Mouse (Mus musculus) Muller cell, postnatal 12 days (primary cell): Measurements from ENCODE around the gene Ddx18.
A peak's percentile ranks its signal among the peaks of the same experiment; 100 is the strongest.

Source experiments
- DNase-seq: peaks from one replicate; pipeline ENCODE4 v3.0.0-alpha.2; 2015; ENCODE audit errors: inconsistent ontology term

Gene Ddx18

DNA sequence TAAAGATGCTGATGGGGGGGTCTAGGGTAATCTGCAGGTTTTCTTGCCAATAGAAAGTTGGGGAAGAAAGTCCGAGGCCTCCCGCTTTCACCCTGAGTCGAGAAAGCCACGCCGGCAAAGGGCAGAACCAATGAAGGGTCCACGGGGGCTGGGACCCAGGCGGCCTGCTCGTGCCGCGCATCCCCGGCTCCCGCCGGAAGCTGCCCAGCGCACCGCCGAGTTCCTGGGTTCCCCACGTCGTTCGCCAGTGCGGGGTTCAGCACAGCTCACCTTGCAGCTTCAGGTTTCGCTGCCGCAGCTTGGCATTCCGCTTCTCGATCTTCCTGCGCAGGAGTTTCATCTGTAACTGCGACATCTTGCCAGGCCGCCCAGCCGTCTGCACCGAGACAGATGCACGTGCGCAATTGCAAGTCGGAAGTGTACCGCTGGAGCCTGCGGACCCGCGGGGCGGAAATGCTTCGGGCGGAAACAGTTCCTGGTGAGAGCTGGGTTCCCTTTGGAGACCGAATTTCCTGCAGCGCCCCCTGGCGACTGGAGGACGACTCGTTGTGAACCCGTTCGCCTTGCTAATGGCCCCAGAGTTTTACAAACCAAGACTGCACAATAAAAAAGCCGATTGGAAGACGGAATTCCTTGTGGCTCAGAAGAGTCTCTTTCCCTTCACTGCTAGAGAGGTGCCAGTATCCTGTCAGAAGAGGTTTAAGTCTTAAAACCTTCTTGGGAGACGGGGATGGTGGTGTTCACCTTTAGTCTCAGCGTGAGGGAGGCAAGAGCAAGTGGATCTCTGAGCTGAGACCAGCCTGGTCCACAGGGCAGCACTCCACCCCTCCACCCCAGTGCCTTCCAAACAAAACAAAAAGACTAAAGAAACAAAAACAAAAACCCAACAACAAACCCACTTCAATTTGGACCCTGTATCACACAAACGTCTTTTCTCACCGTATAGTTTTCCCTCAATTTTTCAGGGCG, at the start of gene Ddx18:
TSS of gene Ddx18 (minus strand) at position 469 of the 969 bp plus-strand sequence.
- peak; percentile 94 for DNase-seq

DNA sequence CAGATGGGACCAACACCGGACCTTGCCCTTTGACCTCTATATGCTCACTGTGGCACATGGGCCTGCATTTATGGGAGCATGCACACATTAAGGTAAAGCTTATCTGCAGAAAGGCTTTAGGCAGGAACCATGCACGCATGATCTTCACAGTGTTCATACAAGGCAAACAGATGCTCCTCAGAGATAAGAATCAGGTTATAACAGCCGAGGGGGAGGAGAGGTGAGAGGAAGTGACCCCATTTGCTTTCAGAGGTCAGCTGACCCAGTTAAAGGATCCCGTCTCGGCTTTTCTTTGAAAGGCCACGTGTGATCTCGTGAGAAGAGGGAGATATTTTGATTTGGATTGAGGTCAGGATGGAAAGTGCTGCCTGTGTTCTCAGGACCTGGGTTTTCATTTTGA, 40.2 kb upstream of the Ddx18 start:
- DNase-seq = no peak

DNA sequence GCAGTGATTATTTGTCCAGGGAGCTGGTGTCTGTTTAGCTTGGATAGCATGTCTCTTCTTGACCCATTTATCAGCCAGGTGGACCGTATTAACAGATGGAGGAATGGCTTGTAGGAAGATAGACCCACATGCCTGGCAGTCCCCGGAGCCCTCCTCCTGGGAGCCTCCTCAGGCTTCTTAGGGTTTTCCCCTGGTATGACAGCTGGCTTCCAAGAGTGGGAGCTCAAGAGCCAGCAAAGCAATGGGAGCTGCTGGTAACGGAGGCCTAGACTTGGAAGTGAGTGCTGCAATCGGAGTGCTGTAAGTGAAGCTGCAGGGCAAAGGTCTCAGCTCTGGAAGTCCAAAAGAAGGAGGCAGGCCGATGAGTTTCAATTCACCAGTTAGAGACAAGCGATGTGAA, 37.3 kb upstream of the Ddx18 start:
- no peak for DNase-seq

DNA sequence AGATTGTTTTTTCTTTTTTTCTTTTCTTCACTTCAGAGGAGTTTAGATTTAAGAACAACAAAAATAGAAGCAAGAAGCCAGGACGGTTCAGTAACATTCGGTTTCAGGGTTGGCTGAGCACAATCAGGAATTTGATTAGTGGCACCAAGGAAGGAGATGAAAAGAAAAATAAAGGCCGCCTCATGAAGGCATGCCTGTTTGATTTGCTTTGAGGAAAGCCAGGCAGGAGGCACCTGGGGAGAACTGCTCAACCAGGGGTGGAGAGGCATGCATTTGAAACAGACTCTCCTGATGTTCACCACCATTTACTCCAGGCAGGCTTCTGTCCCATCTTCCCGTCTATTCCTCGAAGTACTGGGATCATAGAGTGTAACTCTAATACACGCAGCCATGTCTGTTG, 34.1 kb upstream of the Ddx18 start:
- DNase-seq = no peak

DNA sequence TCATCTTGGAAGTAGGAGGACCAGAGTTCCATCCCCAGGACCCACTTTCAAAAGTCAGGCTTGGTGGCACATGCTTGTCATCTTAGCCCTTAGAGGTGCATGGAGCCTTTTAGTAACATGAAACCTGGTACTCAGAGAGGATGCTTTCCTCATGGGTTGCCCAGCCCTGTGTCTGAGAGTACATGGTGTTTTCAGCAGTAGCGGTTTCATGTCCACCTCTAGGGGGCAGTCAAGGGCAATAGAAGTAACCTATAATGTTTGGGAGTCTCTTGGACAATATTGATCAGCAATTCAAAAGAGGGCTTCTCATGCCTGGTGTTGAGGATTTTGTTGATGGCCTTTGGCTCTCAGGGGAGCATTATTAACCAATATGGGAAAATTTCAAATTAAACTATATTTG, 33.3 kb upstream of the Ddx18 start:
- DNase-seq = peak; percentile 1

- DNase-seq = no peak
Measured at GRCm38 (mm10) chr1:121598421-121598820, 30.6 kb upstream of the Ddx18 start.

GRCm38 (mm10) chr1:121596951-121597625, 29.3 kb upstream of the Ddx18 start:
- DNase-seq = peak; percentile 11

DNA sequence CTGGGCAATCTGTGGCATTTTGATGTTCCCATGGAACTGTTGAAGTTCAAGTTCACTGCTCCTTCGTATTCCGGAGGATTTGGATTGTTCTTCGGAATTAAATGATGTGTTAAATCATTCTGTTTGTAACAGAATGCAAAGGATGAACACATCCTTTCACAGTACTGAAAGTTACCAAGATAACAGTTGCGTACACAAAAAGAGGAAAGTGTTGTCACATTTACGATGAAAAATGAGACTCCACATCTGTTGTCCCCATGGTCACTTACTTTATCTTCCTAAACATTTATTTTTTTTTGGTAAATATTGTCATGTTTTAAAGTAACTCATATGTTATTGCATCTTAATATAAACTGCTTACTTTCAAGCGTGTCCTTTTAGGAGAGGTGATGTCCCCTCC, 17.0 kb upstream of the Ddx18 start:
- DNase-seq = no peak

DNA sequence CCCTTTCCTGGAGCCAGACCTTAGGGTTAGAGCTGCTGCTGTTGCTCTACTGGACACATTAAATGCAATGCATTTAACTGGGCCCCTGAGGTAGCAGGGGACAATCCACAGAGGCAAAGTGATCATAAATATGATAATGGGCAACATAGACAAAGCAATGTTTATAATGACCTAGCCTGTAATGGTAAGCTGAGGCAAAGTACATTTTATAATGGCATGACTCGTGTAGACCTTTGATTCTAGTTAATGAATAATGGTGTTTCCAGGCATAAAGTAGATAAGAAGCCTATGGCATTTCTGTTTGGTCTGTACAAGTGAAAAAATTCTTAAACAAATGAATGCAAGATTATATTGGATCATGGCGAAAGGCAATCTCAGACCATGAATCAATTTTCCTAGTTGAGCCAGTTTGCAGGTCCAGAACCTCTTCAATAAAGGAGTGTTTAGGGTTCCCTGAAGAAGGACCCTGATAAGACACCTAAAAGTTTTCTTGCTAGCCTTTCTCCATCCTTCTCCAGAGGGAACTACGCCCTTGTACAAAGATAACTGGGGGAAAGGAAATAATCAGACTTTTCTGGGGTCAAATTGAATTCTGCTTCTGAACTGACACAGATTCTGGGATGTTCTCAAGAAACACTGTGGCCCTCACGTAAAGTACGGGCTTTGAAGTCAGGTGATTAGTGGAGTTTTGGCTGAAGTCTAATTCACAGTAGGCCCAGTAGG, 13.5 kb upstream of the Ddx18 start:
- no peak for DNase-seq

DNA sequence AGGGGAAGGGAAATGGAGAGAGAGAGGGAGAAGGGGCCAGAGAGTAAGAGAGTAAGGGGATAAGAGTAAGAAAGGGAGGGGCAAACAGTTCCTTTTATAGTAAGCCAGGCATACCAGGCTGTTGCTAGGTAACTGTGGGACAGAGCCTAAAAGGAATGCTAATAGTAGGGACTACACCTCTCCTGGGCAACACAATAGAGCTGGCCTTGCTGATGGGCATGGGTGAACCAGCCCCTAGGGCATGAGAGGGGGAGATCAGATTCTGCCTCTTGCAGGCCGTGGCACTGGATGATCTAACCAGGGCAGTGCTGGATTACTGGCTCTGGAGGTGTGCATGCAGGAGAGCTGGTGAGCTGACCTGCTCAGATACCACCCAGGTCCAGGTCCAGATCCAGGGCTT, 9.7 kb upstream of the Ddx18 start:
- no peak for DNase-seq

GRCm38 (mm10) chr1:121570522-121570921, 2.7 kb upstream of the Ddx18 start:
- no peak for DNase-seq

DNA sequence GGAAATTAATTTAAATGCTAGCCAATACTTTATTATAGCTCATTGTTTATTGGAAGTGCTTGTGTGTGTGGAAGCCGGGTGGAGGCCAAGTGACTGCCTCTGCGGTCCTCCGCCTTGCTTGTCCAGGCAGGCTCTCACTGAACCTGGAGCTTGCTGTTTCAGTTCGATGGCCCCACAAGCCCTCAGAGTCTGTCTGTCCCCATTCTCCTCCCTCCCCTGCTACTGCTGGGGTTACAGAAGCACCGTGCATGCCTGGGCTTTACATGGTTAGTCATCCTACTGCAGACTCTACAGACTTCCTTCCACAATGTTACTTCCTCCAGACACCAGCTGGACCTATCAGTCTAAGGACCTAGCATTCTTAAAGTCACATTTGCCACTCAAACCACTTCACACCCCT, 9.9 kb downstream of the Ddx18 start:
- no peak for DNase-seq

DNA sequence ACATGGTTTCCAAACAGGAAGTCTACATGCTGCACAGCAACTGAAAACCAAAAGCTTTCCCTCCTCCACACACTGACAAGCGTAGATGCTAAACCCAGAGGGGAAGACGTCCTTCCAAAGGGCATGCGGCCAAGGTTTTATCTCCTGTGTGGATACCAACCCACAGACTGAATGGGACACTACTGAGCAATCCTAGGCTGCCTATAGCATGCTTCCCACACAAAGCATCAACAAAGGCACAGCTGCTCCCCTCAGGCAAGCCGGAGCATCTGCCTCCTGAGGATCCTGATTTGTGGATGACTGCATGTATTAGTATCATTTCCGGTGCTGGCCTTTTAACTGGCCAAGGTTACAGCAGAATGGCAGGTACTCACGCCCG, 16.3 kb downstream of the Ddx18 start:
- DNase-seq = no peak

DNA sequence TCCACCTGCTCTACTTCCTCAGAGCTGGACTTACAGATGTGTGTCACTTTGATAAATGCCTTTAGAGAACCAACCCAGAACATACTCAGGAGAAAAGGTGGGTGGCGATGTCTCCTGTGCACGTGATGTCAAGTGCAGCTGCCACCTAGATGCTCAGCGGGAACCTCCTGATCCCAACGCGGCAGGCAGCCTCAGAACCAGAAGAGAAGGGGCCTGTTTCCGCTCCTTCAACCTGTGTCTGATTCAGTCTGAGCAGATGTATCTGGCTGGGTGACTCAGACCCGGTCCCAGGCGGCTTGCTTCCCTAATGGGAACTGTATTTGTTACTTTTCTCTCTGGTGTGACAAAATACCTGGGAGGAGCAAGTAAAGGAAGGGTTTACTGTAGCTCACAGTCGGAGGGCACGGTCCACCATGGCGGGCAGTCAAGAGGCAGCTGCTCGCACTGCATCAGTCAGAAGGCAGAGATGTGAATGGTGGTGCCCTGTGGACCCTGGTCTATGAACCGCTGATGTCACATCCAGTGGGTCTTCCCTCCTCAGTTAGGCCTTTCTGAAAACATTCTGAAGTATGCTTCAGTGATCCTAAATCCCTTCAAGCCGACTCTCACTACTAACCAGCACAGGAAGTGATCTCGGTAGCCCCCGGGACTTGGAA, 16.9 kb downstream of the Ddx18 start:
- DNase-seq = no peak

GRCm38 (mm10) chr1:121549456-121549855, 18.3 kb downstream of the Ddx18 start:
- no peak for DNase-seq

DNA sequence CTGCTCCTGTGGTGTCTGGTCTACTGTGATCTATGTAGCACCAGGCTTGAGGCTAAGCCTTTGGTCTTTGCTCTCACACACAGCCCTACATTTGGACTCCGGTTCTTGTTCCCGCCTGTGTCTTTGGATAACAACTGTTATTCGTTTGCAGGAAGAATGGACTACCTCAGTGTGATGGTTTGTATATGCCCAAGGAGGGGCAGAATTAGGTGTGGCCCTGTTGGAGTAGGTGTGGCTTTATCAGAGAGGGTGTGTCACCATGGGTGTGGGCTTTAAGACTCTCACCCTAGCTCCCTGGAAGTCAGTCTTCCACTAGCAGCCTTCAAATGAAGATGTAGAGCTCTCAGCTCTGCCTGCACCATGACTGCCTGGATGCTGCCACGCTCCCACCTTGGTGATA, 19.1 kb downstream of the Ddx18 start:
- no peak for DNase-seq

DNA sequence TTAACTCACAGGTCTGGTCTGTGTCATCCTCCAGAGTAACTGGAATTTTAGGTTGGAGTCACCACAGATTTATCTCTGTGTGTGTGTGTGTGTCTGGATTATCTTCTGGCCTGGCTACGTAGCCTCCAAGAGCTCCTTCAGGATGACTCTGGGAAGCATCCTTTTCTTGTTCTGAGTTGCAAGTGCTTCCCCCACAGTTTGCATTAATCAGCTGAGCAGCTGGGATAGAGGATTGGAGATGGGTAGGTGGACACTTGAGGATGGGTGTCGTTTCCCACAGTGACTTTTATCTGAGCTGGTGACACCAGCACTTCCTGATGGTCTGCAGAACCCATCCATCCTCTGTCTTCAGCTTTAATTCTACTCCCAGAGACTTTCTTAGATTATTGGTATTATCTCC, 20.9 kb downstream of the Ddx18 start:
- DNase-seq = no peak

DNA sequence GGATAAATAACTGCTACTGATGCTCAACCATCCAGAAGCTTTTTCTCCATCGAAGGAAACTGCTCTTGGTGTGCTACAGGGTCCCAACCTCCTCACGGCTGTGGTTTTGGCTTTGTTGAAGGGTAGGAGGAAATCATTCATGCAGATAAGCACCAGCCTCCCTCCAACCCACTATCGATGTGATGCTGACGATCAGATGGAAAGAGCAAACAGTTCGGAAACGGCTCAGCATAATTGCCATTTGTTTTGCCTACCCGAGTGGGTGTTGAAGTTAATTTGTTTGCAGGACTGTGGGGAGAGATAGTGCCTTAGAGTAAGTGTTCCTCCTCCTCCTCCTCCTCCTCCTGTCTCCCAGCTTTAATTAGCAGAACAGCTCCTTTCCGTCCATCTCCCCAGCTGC, 27.4 kb downstream of the Ddx18 start:
- DNase-seq = no peak

DNA sequence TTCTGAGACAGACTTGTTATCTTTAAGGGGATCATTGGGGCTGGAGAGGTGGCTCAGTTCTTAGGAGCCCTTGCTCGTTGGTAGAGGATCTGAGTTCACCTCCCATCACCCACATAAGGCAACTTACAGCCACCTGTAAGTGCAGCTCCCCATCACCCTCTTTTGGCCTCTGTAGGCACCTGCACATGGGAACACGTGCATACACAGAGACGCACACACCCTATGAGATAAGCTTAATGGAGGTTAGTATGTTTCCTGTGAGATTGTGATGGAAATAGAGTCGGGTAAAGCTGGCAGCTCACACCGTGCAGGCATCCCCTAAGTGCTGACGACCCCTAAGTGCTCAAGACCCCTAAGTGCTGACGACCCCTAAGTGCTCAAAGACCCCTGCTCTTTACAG, 36.4 kb downstream of the Ddx18 start:
- DNase-seq = no peak

GRCm38 (mm10) chr1:121529286-121529685, 38.5 kb downstream of the Ddx18 start:
- DNase-seq = no peak

DNA sequence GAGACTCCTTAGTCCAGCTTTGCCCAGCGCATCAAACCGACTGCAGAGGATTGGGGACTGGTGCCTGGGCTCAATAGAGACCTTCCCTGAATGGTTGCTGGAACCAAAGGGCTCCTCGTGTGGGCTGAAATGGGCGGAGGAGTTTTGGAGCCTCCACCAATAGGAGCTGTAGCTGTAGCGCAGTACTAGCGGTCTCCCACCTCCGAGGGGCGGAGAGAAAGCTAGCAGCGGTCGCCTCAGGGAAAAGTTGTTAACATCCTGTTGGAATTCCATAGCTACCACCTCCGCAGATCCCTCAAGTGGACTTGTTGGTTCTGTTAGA, 39.4 kb downstream of the Ddx18 start, which contains the start of gene Htr5b:
TSS of gene Htr5b (minus strand) at position 67 of the 322 bp plus-strand sequence.
- peak; percentile 62 for DNase-seq
